Mouse (Mus musculus): ENCODE data around the gene Rho. TPM values are rescaled to one million over a fixed set of nuclear protein-coding genes. Genes with fewer than 3 reads are reported as not detected.

Rho gene
- total RNA-seq (2017) = not detected in 3 replicates

- ATAC-seq (replicated peaks; ENCODE audit: insufficient number of reproducible peaks, low FRiP score, low TSS enrichment, poor library complexity, severe bottlenecking) = no peak
Measured at GRCm38 (mm10) chr6:115931639-115932038, at the start of gene Rho. Gene Rho (plus strand): TSS chr6:115931748.

- ATAC-seq (replicated peaks; ENCODE audit: insufficient number of reproducible peaks, low FRiP score, low TSS enrichment, poor library complexity, severe bottlenecking) = no peak
Measured at GRCm38 (mm10) chr6:115884018-115884417, 47.5 kb upstream of the Rho start.

GRCm38 (mm10) chr6:115886894-115887293, 44.7 kb upstream of the Rho start:
- peak; percentile 82 for ATAC-seq (replicated peaks; ENCODE audit: insufficient number of reproducible peaks, low FRiP score, low TSS enrichment, poor library complexity, severe bottlenecking)

GRCm38 (mm10) chr6:115888296-115888695, 43.3 kb upstream of the Rho start:
- no peak for ATAC-seq (replicated peaks; ENCODE audit: insufficient number of reproducible peaks, low FRiP score, low TSS enrichment, poor library complexity, severe bottlenecking)

- no peak for ATAC-seq (replicated peaks; ENCODE audit: insufficient number of reproducible peaks, low FRiP score, low TSS enrichment, poor library complexity, severe bottlenecking)
Measured at GRCm38 (mm10) chr6:115890601-115891000, 40.9 kb upstream of the Rho start.

- no peak for ATAC-seq (replicated peaks; ENCODE audit: insufficient number of reproducible peaks, low FRiP score, low TSS enrichment, poor library complexity, severe bottlenecking)
Measured at GRCm38 (mm10) chr6:115891061-115891460, 40.5 kb upstream of the Rho start.

GRCm38 (mm10) chr6:115891497-115892061, 40.0 kb upstream of the Rho start:
- ATAC-seq (replicated peaks; ENCODE audit: insufficient number of reproducible peaks, low FRiP score, low TSS enrichment, poor library complexity, severe bottlenecking) = no peak

- ATAC-seq (replicated peaks; ENCODE audit: insufficient number of reproducible peaks, low FRiP score, low TSS enrichment, poor library complexity, severe bottlenecking) = no peak
Measured at GRCm38 (mm10) chr6:115892363-115892762, 39.2 kb upstream of the Rho start.

GRCm38 (mm10) chr6:115896346-115896745, 35.2 kb upstream of the Rho start:
- no peak for ATAC-seq (replicated peaks; ENCODE audit: insufficient number of reproducible peaks, low FRiP score, low TSS enrichment, poor library complexity, severe bottlenecking)

- ATAC-seq (replicated peaks; ENCODE audit: insufficient number of reproducible peaks, low FRiP score, low TSS enrichment, poor library complexity, severe bottlenecking) = no peak
Measured at GRCm38 (mm10) chr6:115897117-115897516, 34.4 kb upstream of the Rho start.

GRCm38 (mm10) chr6:115897926-115898520, 33.5 kb upstream of the Rho start:
- ATAC-seq (replicated peaks; ENCODE audit: insufficient number of reproducible peaks, low FRiP score, low TSS enrichment, poor library complexity, severe bottlenecking) = no peak

- peak; percentile 81 for ATAC-seq (replicated peaks; ENCODE audit: insufficient number of reproducible peaks, low FRiP score, low TSS enrichment, poor library complexity, severe bottlenecking)
Measured at GRCm38 (mm10) chr6:115901062-115901461, 30.5 kb upstream of the Rho start.

GRCm38 (mm10) chr6:115901489-115901931, 30.0 kb upstream of the Rho start:
- ATAC-seq (replicated peaks; ENCODE audit: insufficient number of reproducible peaks, low FRiP score, low TSS enrichment, poor library complexity, severe bottlenecking) = no peak

GRCm38 (mm10) chr6:115902545-115902944, 29.0 kb upstream of the Rho start:
- no peak for ATAC-seq (replicated peaks; ENCODE audit: insufficient number of reproducible peaks, low FRiP score, low TSS enrichment, poor library complexity, severe bottlenecking)

- ATAC-seq (replicated peaks; ENCODE audit: insufficient number of reproducible peaks, low FRiP score, low TSS enrichment, poor library complexity, severe bottlenecking) = no peak
Measured at GRCm38 (mm10) chr6:115905568-115905967, 26.0 kb upstream of the Rho start.

GRCm38 (mm10) chr6:115906455-115906854, 25.1 kb upstream of the Rho start:
- ATAC-seq (replicated peaks; ENCODE audit: insufficient number of reproducible peaks, low FRiP score, low TSS enrichment, poor library complexity, severe bottlenecking) = no peak

GRCm38 (mm10) chr6:115906871-115907270, 24.7 kb upstream of the Rho start:
- ATAC-seq (replicated peaks; ENCODE audit: insufficient number of reproducible peaks, low FRiP score, low TSS enrichment, poor library complexity, severe bottlenecking) = no peak

- ATAC-seq (replicated peaks; ENCODE audit: insufficient number of reproducible peaks, low FRiP score, low TSS enrichment, poor library complexity, severe bottlenecking) = peak; percentile 38; the same call in 1 of the 2 replicates
Measured at GRCm38 (mm10) chr6:115908421-115908982, 23.0 kb upstream of the Rho start.

- ATAC-seq (replicated peaks; ENCODE audit: insufficient number of reproducible peaks, low FRiP score, low TSS enrichment, poor library complexity, severe bottlenecking) = peak; percentile 64
Measured at GRCm38 (mm10) chr6:115909052-115909451, 22.5 kb upstream of the Rho start.

GRCm38 (mm10) chr6:115909940-115910339, 21.6 kb upstream of the Rho start:
- no peak for ATAC-seq (replicated peaks; ENCODE audit: insufficient number of reproducible peaks, low FRiP score, low TSS enrichment, poor library complexity, severe bottlenecking)
